Mouse (Mus musculus): ENCODE results near the gene Dennd6a.
A peak's percentile ranks its signal among the peaks of the same experiment; 100 is the strongest.

The Dennd6a gene

GRCm38 (mm10) chr14:26571951-26572675 is 1.5 kb upstream of the Dennd6a start:
- no peak for DNase-seq (ENCODE audit: low read depth)

- DNase-seq (ENCODE audit: low read depth) = no peak
These were observed 2.7 kb downstream of the Dennd6a start for GRCm38 (mm10) chr14:26576255-26576780.

DNA sequence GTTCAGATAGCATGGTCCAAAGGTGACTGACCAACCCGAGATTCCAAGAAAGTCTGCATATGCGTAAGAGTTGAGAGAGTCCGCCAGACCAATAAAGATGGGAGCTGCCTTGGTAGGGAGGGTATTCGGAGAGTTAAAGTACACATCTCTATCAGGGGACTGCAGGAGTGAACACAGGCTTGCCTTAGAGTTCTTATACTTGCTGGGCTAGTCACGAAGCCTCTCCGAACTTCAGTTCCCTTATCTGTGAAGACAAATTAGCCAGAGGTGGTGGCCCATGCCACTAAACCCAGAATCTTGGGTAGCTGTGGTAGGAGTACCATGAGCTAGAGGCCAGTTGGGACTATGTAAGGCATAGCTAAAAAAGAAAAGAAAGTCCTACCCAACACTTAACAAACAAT is 5.1 kb downstream of the Dennd6a start:
- DNase-seq (ENCODE audit: low read depth) = no peak

GRCm38 (mm10) chr14:26579346-26580343 is 6.0 kb downstream of the Dennd6a start:
- peak; percentile 88 for DNase-seq (ENCODE audit: low read depth)

GRCm38 (mm10) chr14:26583645-26584044 is 10.0 kb downstream of the Dennd6a start:
- no peak for DNase-seq (ENCODE audit: low read depth)

GRCm38 (mm10) chr14:26587116-26587515 is 13.5 kb downstream of the Dennd6a start:
- DNase-seq (ENCODE audit: low read depth) = peak; percentile 36

DNA sequence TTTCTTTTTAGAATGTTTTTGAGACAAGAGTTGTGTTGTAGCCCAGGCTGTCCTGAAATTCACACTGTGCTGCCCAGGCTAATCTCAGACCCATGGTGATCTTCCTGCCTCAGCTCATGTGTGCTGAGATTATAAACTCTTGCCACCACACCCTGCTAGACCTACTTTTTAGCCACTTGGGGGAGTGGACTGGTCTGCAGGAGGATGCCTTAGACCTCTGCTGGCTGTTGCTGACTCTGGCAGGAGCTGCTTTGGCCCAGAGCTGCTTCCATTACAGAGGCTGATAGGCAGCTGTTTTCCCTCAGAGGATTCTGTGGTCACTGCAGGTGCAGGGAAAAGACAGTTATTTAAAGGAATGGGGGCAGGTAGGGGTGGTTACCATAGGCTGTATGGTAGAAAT is 17.7 kb downstream of the Dennd6a start:
- no peak for DNase-seq (ENCODE audit: low read depth)

DNA sequence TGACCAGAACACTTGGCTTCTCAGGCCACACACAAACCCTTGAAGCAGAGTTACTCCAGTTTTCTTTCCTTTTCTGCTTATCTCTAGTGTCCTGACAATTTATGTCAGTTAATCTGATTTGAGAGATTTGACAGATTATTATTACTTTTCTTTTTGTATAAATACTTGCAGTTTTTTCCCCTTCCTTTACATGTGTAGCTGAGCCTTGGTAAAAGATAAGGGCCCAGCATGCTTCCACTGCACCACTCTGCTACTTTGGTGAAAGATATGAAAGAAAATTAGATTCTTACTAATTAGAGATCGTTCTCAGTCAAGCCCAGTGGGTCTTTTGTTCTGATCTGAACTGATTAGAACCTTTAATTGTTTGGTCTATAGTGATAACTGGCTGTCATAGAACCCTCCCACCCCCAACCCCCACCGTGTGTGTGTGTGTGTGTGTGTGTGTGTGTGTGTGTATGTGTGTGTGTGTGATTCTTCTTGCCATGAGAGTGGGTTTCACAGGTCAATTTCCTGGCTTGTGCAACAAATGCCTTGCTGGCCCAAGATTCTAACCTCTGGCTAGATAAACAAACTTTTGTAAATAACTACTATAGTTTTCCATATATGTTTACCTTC is 19.7 kb downstream of the Dennd6a start:
- DNase-seq (ENCODE audit: low read depth) = no peak

GRCm38 (mm10) chr14:26595167-26595566 is 21.5 kb downstream of the Dennd6a start:
- no peak for DNase-seq (ENCODE audit: low read depth)

DNA sequence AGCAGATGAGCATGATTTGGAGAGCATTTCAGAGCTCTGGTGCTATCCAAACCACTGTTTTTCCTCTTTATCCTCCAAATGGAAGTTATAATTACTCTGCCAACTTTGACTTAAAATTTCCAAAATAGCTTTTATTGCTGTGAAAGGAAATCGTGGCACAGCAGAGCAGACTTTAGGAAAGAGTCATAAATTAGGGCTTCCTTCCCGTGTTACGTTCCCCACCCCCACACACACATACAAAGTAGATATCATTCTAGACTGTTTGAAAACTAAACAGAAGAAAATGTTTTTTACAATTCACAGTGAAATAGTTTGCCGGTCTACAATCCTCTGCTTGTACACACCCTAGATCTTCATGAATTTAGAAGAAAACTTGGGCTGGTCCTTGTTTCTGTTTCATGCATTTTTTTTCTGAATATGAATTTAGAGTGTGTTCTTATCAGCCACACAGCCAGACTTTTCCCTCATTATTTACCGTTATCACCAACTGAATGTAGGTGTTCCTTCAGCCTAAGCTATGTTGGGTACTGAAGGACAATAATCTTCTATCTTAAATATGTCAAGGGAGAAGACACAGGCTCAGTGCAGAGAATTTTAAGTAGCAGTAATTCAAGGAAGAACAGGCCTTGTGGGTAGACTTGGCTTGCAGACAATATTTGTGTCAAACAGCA is 22.2 kb downstream of the Dennd6a start:
- no peak for DNase-seq (ENCODE audit: low read depth)

DNA sequence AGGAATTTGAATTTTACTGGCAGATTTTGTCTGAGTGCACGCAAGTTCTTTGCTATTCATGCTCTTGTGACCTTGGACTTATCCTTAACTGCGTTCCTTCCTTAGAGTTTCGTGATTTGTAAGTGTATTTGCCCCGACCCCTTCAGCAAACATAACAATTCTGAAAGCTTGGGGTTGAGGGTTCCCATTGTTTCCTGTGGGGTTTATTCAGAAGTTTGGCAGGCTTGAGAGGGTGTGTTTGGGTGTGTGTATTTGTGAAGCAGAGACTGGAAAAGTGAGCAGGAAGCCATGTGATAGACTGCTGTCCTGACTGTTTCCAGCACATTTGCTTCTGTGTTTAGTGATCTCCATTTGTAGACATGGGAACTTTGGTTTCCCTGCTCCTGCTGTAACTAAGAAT is 31.7 kb downstream of the Dennd6a start:
- no peak for DNase-seq (ENCODE audit: low read depth)

DNA sequence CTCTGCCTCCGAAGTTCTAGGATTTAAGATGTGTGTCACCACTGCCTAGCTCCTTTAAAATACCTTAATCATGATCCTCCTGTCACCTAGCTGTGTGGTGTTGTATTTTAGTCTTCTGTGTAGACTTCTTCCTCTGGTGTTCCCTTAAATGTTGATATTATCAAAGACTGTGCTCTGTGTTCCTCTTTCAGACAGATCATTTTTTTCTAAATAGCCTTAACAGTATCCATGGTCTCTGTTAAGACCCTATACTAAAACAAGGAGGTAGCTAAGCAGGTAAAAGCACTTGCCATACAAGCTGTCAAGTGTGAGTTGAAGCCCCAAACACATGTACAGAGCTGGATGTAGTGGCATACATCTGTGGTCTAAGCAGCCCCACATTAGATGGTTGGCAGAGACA is 36.0 kb downstream of the Dennd6a start:
- no peak for DNase-seq (ENCODE audit: low read depth)

DNA sequence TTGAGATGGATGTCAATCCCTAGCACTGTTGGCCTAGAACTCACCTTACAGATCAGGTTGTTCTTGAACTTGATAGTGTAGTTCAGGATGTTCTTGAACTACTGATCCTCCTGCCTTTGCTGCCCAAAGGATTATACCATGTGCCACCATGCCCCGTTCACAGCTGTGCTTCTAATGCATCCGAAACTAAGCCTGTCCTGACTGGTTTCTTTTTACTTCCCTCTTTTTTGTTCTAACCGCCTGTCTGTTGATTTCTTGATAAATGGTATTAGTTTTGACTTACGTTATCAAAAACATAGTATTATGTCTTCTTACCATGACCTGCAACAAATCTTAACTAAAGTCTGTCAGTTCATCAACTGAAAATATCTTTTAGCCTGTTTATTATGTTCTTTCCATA is 37.0 kb downstream of the Dennd6a start:
- no peak for DNase-seq (ENCODE audit: low read depth)

GRCm38 (mm10) chr14:26625301-26625700 is 51.6 kb downstream of the Dennd6a start:
- no peak for DNase-seq (ENCODE audit: low read depth)

- no peak for DNase-seq (ENCODE audit: low read depth)
These were observed 53.0 kb downstream of the Dennd6a start for GRCm38 (mm10) chr14:26626605-26627140.

DNA sequence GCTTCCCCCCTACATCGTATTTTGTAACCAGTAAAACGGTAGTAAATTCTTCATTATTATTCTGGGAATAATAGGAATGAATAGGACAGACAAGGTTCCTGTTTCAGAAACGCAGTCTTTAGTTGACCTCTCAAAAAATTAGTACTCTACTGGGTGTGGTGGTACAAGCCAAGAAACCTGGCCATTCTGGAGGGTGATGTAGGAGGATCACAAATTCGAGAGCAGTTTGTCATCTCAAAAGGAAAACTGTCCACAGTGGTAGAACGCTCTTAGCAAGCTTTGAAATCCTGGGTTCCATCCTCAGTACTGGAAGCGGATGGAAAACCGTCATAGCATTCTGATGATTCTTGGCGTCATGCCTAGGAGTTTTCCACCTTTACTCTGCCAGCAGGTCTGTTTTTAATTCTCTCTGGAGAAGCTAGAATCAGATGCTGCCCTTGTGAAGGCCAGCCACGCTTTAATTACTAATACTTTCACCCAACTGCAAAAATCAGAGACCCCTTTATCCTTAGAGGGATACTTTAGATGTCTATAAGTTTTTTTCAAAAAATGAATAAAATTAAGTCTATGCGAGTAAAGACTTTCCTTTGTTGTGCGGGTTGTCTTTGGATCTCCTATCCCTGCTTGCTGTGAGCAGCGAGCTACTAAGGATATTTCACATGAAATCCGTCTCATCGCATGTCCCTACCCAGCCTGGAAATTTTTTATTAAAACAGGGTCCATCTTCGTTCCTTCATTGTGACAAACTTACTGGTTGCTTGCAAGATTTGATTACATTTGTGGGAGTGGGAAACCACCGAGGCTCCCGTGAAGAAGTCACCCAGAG is 63.6 kb downstream of the Dennd6a start:
- DNase-seq (ENCODE audit: low read depth) = no peak

DNA sequence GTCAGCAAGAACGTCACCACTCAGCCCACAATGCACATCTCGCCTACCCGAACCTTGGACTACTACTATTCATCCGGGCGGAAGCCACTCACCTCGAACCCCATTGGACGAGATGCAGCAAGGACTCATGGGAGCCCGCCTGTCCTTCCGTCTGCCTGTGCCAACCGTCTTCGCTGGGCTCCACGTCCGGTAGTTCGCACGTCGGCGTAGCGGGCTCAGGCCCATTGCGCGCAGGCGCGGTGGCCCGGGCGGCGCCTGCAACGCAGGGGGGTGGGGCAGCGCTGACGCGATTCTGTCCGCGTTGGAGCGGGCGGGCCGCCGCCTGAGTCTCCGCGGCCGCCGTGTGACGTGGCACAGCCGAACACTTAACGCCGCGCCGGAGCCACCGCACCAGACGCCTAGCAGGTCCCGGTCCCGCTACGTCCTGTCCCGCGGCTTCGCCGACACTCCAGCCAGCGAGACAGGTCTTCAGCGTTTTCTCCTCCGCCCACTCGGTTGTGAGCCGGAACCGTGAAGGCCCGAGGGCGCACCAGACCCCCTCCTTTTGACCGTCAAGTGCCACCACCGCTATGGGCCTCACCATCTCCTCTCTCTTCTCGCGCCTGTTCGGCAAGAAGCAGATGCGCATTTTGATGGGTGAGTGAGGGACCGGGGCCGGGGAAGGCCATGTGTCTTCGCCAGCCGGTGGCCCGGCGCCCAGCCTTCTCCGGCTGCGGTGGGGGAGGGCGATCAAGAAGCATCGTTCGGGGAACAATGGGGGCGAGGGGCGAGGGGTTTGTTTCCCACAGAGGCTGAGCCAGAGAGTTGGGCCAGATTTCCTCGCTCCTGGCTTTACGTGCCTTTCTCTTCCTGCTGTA is 64.4 kb downstream of the Dennd6a start, which contains the start of gene Arf4:
Gene Arf4 (plus strand): TSS at position 224 of the 857 bp plus-strand sequence.
- DNase-seq (ENCODE audit: low read depth) = peak; percentile 98

DNA sequence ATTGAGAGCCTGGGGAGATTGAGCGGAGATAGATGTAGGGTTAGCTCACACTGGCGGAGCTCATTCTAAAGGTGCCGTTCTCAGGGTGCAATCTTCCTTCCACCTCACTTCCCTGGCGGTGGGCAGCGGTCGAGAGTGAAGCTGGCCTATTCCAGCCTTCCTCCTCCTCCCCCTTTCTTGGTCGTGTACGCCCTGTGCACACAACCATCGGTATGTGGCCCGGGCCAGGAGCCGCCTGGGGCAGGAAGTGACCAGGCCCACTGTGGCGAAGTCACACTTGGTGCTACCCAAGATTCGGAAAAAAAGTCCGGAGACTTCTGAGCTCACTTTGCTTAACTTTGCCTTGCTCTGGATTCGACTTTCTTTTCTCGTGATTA is 65.0 kb downstream of the Dennd6a start:
- peak; percentile 81 for DNase-seq (ENCODE audit: low read depth)

DNA sequence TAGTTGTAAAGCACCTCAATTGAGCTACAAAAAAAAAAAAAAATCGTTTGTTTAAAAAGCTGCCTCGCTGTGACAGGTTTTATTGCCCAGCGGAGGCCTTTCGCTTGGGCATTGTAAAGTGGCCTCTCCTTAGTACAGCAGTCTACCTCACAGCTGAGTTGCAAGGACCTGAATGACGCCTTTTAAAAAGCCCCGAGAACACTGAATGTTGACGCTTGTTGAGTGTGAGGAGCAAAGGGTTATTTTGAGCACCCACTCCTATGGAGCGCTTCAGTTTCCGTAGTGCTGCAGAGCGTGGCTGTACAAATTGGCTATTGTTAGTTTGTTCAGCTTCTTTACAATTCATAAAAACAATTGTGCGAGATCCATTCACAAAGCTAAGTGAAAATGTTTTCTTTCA is 65.6 kb downstream of the Dennd6a start:
- DNase-seq (ENCODE audit: low read depth) = peak; percentile 70

- peak; percentile 66 for DNase-seq (ENCODE audit: low read depth)
These were observed 66.3 kb downstream of the Dennd6a start for GRCm38 (mm10) chr14:26639961-26640360.

All from induced T-regulatory cell, adult 2 months (primary cell).